Mouse (Mus musculus): Measurements from ENCODE around the gene Svop.

The Svop gene

DNA sequence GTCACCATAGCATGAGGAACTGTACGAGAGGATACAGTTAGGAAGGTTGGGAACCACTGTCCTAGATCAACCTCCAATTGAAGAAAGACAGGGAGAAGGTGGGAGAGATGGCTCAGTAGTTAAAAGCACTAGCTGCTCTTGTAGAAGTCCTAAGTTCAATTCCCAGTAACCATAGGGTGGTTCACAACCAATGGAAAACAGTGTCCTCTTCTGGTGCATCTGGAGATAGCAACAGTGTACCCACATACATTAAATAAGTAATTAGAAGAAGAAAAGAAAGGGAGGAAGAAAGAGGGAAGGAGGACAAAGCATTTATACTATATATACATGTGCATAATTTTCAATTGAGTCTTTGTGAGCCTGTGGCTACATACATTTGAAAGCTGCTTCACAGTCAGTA, 46.2 kb downstream of the Svop start:
- peak; percentile 71 for DNase-seq (ENCODE audit: low read depth)

- no peak for DNase-seq (ENCODE audit: low read depth)
Observed at GRCm38 (mm10) chr5:114043800-114044199, 47.6 kb downstream of the Svop start.

DNA sequence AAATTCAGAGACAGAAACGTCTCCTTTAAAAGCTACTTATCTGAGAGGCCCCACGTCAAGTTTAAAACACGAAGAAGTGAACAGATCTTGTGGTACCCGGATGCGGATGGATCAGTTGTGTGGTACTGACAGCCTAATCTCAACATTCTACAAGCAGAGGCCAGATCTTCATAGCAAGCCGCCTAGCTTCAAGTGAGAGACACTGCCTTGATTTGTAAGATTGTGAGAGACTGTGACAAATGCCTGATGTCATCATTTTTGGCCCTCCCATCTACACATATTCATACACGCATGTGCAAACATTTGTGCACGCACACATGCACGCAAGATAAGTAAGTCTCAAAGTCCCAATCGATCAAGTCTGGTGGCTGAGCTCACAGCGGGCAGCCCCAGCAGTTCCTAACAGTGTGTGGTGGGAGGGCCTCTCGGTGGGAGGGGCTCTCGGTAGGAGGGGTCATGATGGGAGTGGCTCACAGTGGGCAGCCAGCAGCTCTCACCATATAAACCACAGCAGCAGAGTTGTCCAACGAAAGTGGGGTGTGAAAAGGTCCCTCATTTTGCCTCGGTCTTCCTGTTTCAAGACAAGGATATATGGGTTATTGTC, 49.9 kb downstream of the Svop start:
- DNase-seq (ENCODE audit: low read depth) = peak; percentile 67

GRCm38 (mm10) chr5:114040911-114041310, 50.5 kb downstream of the Svop start:
- DNase-seq (ENCODE audit: low read depth) = no peak

DNA sequence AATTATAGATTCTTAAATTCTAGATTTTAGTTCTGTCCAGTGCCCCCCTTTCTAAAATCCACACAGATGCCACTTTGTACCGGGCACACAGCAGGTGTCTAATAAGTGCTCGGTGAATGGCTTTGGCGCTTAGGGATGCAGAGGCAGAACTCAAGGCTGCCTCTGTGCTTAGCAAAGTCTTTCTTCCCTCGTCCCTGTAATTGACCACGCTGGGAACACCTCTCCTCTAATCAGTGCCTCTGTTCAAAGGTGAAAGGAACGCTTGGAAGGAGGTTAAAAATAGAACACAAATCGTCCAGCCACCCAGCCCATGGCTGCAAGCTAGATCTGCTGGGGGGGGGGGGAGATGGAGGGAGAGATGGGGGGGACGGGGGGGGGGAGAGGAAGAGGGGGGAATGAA, 50.9 kb downstream of the Svop start:
- DNase-seq (ENCODE audit: low read depth) = no peak

- no peak for DNase-seq (ENCODE audit: low read depth)
Observed at GRCm38 (mm10) chr5:114035111-114035510, 56.3 kb downstream of the Svop start.

DNA sequence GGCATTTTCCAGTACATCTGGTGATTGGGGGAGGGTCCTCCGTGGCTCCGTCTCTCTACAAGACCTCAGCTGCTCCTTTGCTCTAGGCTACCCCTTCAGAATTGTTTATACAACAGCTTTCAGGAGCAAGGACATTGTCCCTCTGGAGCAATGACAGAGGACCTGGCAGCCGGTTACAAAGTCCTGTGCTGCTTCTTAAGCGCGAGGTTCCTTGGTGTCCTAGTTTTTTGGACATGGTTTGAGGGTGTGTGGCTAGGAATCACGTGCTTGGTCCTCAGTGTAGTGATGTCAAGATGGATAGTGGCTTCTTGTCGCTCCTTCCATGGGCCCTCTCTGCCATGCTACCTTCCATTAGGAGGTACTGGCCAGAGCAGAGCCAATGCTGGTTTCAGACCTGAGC, 57.0 kb downstream of the Svop start:
- no peak for DNase-seq (ENCODE audit: low read depth)

- no peak for DNase-seq (ENCODE audit: low read depth)
Observed at GRCm38 (mm10) chr5:114032161-114032763, 59.1 kb downstream of the Svop start.

- no peak for DNase-seq (ENCODE audit: low read depth)
Observed at GRCm38 (mm10) chr5:114030652-114031051, 60.7 kb downstream of the Svop start.

DNA sequence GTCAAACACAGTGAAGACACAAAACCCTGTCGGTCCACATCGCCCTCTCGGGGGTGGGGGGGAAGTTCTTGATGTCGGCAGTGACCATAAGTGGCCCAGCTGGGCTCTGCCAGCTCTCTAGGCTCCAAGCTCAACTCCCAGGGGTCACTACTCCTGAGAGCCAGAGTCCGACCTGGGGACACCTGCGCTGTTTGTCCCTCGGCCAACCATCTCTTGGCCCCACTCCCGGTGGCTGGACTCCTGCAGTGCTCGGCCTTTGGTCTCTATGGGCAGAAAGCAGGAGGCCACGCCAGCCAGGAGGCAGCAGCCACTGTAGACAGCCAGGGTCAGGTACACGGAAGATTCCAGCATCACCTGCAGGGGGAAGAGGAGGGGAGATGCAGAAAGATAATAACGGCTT, 63.3 kb downstream of the Svop start:
- no peak for DNase-seq (ENCODE audit: low read depth)

DNA sequence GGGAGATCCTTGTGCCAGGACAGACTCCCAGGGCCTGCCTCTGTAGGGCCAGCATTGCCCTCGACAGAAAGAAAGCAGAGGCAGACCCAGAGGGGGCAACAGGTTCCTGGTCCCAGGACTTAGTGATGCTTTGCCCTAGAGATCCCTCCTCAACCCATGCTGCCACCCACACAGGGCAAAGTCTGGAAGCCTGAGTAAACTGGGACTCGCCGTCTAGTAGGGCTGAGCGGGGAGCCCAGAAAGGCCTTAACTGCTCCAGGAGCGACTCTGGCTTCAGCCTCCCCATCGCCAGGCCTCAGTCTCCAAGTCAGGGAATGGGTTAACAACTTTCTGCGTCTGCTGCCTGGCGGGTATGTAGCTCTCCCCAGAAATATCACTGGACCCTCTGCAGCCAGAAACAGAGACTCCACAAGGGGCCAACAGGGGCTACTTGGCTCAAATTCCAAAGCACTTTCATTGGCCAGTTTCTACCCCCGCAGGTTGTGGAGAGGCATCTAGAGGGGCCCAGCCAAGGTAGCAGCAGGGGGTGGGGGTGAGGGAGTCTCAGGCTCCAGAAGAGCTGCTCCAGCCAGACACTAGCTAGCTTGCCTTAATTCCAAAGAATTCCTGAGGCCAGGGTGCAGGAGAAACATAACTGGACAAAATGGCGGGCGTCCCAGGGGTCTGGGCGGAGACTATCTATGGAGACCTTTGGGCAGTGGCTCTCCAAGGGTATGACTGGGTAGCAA, 64.0 kb downstream of the Svop start:
- no peak for DNase-seq (ENCODE audit: low read depth)

DNA sequence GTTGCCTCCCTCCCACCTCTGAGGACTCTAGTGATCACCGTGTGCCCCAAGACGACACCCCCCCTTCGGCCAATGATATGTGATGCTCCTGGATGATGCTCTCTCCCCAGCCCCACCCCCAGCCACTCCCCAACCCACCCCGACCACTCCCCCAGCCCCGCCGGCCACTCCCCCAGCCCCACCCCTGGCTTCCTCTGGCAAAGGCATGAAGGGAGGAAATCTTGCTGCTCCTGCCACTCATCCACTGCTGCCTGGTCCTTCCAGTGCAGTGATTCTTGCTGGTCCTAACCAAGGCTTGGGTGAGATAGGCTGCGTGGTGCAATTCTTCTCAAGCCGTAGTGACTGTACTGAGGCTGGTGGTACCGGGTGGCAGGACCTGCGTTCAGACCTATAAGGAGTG, 66.5 kb downstream of the Svop start:
- DNase-seq (ENCODE audit: low read depth) = no peak

DNA sequence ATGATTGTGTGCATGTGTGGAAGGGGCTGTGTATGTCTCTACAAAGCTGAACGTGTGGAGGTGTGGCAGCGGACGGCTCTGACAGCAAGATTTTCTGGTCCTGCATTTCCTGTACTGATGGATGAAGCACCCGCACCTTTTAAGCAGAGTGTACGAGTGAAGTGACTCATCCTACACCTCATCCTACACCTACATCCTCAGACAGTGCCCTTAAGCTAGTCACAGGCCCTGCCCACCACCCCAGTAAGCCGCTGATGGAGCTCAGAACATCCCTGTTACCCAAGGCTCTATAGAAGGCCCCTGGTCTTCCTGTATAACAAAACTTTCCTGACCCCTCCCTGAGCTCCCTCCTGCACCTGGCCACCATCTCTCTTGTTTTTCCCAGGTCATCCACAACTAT, 67.0 kb downstream of the Svop start:
- no peak for DNase-seq (ENCODE audit: low read depth)

GRCm38 (mm10) chr5:114015121-114015520, 76.2 kb downstream of the Svop start:
- DNase-seq (ENCODE audit: low read depth) = no peak

DNA sequence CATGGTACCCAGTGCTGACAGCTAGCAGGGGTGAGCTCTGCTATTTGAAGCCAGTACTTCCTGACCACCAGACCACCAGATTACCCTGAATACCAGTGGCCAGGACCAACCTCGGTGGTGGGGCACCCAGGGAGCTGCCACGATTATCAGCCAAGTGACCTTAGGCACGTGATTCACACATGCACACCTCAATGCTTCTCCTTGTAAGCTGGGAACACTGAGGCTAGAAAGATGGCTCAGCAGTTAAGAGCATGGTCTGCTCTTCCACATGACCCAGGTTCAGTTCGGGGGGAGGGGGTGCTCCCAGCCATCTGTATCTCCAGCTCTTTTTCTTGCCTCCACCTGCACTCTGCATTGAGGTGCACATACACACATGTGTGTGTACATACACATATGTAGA, 82.3 kb downstream of the Svop start:
- no peak for DNase-seq (ENCODE audit: low read depth)

DNA sequence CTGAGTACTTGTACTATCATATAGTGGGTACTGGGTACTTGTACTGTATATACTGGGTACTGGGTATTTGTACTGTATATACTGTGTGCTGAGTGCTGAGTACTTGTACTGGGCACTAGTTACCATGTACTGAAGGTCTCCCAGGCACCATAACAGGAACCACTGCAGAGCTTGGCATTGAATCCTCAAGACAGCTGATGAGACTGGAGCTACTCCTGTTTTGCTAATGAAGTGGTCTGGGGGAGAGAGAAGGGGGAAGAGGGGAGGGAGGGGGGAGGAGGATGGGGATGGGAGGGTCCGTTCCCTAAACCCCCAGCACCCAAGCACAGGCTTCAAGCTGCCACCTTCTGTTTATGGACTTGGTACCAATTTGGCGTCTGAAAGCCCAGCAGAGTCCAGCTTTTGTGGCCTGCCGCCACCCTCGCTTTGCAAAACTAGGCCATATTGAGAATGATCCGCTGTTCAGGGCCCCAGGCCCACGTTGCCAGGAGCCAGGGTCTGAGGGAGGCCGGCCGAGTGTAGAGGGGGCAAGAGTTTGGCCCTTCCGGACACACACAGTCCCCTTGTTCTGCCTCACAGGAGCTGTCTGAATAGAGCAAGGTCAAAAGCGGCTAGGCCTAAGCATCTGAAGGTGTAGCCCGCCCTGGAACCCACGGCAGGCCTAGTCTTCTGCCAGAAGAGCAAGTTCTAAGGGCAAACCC, 83.5 kb downstream of the Svop start:
- no peak for DNase-seq (ENCODE audit: low read depth)

DNA sequence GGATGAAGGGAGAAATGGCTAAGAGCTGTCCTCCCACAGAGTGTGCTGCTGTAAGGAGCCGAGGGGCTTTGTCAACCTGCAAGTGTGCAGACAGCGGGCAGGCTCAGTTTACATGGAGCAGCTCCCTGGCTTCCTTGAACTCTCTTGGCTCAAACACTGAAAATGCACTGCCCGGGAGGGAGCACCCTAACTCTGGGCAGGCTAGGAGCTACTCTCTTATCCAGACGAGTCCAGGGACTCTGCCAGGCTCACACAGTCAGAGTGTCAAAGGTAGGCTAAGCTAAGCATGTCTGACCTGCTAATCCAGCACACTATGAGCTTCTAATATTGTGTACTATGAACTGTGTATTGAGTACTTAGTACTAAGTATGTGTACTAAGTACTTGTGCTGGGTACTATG, 84.4 kb downstream of the Svop start:
- no peak for DNase-seq (ENCODE audit: low read depth)

DNA sequence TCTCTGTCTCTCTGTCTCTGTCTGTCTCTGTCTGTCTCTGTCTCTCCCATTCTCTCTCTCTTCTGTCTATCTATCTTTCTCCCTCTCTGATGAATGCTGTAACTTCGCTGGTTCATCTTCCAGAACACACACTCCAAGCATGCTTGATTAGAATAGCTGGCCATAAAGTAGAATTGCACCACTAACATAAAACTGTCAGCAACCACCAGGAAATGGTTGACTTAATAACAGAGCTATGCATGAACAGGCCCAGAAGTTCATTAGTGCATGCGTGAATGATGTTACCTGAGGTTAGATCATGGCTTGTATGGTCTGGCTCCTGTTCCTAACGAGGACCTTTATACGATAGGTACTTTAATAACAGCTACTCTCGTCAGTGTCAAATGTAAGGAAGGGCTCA, 86.3 kb downstream of the Svop start:
- DNase-seq (ENCODE audit: low read depth) = no peak

DNA sequence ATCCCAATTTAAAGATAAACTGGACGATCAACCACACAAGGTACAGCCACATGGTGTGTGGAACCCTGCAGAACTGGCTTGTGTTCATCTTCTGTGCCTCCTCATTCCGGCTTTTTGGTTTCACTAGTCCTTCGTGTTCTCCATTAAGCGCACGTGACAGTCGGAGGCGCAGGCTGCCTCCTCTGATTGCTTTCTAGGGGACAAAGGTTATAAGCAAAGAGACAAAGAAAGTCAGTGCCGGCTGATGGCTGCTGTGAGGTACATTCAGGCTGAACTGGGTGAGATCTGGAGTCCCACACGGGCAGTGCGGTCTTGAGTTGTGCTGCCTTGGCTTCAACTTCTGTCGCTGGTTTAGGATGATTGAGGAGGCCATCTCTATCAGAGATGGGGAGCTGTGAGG, 86.8 kb downstream of the Svop start:
- DNase-seq (ENCODE audit: low read depth) = no peak

GRCm38 (mm10) chr5:114003542-114003941, 87.8 kb downstream of the Svop start, which contains the start of gene Dao:
TSS of gene Dao (plus strand) at chr5:114003703.
- DNase-seq (ENCODE audit: low read depth) = no peak

DNA sequence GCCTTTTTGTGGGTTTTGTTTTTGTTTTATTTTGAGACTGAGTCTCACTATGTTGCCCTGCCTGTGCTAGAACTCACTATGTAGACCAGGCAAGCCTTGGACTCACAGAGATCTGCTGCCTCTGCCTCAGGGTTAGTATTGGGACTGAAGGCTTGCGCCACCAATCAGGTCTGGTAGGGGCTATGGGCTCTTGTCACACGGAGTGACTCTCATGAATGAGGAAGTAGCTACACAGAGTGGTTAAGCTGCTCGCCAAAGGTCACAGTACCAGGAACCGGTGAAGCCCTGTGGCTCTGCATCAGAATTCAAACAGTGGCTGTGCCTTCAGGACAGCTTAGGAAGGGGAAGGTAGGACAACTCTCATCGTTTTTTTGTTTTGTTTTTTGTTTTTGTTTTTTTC, 92.0 kb downstream of the Svop start:
- peak; percentile 85 for DNase-seq (ENCODE audit: low read depth)

- DNase-seq (ENCODE audit: low read depth) = no peak
Observed at GRCm38 (mm10) chr5:113996458-113996857, 94.9 kb downstream of the Svop start.
